Mouse (Mus musculus) embryo, embryonic 9.5 days (tissue): ENCODE measurements around the gene Yif1b.

Source experiments
- DNase-seq: peaks from one replicate; pipeline ENCODE4 v3.0.0-alpha.2; 2017; ENCODE audit errors: extremely low spot score

The Yif1b gene

DNA sequence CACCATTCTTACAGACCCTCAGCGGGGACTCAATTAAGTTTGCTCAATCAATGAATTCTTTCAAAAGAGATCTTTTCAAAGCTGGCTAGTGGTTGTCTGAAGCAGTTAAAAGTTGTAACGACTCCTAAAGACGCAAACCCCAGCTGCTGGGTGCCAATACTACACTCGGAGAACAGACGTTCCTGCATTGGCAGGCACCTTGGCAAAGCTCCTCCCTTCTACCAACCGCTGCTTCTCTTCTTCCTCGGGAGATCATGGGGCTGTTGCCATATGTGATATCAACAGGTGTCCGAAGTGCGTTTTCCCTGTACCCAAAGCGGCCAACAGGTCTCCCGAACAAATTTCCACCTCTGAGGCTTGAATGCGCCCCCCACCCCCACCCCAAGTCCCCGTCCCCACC, 42.7 kb downstream of the Yif1b start:
- no peak for DNase-seq

DNA sequence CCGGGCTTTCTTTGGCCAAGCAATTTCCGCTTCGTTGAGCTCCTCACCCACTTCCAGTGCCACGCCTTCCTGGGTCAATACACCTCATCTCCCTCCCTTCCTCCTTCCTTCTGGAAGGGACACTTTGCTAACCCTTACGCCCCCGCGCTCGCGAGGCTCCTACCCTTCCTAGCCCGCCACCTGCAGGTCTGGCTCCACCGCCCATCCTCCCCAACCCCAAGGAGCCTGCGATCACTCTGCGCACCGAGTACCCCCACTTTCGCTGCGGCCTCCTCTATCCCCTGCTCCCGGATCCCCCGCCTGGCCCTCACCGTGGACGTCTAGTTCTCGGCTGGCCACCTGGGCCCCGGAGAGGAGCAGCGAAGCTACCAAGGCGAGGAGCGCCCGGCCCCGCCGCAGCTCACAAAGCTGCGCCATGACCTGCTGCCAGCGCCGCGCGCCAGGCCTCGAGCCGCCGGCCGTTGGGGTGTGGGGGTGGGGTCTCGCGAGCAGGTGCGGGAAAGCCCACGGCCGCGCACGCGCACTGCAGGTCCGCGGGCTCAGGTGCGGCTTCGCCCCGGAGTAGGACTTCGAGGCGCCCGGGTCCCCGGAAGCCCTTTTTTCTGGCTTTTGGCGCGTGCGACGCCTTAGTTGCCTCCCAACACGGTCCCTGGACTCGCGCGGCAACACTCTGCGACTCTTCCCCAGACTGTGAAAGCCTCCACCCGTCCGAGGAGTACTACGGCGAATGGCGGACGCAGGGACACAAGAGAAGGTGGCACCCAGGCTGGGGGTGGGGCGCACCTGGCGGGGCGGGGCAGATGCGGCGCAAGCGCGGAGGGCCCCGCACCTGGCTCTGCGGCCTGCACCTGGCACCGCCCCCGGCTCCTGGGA, 43.3 kb downstream of the Yif1b start, which contains the start of gene Spint2:
Spint2 (minus strand) TSS at position 712 of the 873 bp plus-strand sequence.
- DNase-seq = peak; percentile 63

GRCm38 (mm10) chr7:29282074-29282554, 44.0 kb downstream of the Yif1b start:
- peak; percentile 41 for DNase-seq

DNA sequence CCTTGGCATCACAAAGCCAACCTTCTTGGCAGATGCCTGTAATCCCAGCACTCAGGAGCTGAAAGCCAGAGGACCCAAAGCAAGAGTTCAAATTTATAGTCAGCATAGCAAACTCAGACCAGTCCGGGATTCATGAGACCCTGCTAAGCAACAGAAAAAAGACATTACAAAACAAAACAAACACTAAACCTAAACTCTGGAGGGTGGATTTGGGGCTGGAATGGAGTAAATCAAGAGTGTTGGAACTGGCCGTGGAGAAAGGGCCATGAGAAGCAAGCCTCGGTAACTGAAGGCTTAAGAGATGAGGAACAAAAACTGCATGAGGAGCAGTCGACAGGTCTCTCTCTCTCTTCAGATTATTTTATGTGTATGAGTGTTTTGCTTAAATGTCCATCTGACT, 45.7 kb downstream of the Yif1b start:
- no peak for DNase-seq

- no peak for DNase-seq
Measured at GRCm38 (mm10) chr7:29284523-29284922, 46.4 kb downstream of the Yif1b start.

DNA sequence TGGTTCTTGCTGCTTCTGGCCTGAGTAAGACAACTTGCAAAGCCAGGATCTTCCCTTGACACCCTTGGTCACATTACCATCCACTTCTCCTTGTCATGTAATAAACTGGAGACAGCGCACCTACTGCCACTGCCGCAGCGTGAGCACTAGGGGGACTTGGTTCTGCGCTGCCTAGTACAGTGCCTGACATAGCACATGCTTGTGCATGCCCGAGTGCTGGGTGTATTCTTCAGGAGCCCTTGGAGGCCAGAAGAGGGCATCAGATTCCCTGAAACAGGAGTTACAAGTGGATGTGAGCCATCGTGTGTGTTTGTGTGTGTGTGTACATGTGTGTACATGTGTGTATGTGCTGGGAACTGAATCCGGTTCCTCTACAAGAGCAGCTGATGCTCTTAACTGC, 49.4 kb downstream of the Yif1b start:
- DNase-seq = no peak

DNA sequence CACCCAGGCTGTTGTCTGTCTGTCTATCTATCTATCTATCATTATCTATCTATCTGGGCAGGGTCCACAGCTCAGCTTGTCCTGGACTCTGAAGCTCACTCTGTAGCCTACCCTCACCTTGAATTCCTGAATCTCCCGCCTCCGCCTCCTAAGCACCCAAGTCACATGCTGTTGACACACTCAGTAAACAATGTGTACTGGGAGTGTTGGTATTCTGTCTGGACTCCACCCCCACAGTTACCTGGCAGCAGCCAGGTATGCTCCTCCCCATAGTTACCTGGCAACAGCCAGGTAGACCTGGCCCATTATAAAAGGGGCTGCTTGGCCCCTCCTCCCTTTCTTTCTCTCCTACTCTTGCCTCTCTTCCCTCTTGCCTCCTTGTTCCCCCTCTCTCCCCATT, 50.0 kb downstream of the Yif1b start:
- DNase-seq = no peak

DNA sequence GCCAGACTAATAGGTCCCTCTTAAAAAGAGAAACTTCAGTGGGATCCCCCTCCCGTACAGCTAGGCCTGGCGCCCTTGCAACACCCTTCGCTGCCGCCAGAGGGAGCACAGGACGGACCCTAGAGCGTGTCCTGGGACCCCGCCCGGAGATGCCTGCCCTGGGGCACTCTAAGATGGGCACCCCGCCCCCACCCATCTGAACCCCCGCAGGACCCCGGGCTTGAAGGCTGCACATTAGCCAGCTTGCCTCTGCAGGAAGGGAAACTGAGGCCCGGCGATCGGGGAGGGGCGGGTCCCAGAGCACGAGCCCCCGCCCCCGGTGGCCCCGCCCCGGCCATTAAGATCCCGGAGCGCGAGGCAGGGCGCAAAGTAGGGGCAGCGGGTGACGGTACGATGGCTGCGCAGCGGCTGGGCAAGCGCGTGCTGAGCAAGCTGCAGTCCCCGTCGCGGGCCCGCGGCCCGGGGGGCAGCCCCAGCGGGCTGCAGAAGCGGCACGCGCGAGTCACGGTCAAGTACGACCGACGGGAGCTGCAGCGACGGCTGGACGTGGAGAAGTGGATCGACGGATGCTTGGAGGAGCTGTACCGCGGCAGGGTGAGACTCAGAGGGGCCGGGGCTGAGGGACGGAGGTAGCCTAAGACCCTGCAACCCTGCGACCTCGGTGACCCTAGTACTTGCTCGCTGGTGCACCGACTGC, 51.0 kb downstream of the Yif1b start, which contains the start of gene Ppp1r14a:
Ppp1r14a (plus strand) TSS at position 367 of the 697 bp plus-strand sequence.
- peak; percentile 90 for DNase-seq

GRCm38 (mm10) chr7:29289856-29290255, 51.7 kb downstream of the Yif1b start:
- no peak for DNase-seq

DNA sequence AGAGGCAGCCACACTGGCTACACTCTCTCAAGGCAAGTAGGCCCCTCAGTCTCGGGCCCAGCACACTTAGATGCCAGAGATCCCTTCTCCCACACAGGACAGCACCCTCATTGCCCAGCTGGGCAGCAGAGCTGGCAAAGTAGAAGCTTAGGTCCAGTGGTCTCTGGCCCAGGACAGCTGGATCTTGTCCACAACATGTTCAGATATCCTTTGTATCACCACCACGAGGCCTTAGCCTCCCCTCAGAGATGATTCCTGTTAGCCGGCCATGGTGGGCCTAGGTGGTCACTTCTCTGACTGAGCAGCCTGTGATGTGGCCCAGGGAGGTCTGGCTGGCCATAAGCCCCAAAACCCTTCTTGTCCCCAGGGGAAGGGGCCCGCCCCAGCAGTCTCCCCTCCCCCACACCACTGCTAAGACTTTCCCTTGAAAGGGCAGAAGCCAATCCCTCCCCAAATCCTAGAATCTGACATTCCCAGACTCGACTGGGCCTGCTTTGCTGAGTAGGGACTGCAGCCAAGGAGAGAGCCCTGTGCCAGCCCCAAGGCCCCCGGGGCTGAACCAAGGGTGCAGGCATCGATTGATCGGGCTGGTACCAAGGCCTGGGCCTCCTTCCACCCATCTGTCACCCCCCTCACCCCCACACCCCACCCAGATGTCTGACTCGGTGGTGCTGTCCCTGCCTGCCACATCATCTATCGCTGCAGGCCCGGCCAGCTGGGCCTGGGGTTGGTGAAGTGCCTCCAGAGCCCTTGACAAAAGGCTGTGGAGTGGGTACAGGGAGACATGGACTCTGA, 52.8 kb downstream of the Yif1b start:
- DNase-seq = no peak

DNA sequence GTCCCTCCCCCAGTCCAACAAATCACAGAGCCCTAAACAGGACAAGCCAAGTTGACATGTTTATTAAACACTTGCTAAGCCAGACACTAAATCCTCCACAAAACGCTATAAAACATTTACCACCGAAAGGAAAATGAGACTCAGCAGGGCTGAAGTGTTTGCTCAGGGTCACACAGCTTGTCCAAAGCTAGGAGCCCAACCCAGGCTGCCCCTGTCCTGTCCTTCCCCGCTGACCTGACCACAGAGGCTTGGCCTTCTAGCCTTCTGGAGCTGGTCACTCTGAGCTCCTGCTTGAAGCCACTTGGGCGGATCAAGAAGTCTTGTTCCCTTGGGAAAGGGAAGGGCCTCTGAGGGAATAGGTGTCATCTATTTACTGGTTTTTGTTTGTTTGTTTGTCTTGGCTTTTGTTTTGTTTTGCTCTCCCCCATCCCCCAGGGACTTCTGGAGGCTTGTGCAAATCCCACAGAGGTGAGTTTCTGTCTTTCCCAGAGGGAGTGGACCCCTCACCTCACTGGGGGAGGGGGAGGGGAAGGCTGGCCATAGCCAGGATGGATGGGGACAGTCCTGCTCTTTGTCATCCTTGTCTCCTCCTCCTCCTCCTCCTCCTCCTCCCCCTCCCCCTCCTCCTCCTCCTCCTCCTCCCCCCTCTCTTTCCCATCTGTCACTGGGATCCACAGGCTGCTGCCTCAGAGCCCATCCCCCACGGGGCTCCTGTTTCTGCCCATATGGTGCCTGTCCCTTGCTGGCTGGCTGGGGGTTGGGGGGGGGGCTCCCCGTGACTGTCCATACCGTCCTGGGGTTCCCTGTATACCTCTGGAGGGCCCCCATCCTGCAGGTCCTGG, 53.7 kb downstream of the Yif1b start:
- peak; percentile 78 for DNase-seq

DNA sequence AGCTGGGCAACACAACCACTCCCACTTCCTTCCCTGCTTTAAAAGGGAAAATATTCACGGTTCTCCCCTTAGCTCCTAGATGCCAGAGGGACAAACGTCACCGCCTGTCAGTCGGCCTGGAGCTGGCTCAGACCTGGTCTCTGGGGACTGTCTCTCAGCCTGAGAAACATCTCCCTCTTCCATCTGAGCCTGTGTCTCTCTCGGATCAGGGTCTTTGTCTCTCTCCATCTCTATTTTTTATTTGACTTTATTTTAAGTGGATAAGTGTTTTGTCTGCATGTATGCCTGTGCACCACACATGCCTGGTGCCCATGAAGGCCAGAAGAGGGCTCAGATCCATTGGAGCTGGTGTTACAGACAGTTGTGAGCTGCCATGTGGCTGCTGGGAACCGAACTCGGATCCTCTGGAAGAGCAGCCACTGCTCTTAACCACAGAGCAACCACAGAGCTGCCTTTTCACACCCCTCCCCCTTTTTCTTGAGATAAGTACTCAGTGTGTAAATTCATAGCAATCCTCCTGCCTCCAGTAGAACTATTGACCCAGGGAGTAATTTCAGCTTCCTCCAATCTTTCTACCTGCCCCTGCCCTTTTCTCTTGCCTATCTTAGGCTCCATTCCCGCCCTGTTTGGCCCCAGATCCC, 54.4 kb downstream of the Yif1b start:
- no peak for DNase-seq

DNA sequence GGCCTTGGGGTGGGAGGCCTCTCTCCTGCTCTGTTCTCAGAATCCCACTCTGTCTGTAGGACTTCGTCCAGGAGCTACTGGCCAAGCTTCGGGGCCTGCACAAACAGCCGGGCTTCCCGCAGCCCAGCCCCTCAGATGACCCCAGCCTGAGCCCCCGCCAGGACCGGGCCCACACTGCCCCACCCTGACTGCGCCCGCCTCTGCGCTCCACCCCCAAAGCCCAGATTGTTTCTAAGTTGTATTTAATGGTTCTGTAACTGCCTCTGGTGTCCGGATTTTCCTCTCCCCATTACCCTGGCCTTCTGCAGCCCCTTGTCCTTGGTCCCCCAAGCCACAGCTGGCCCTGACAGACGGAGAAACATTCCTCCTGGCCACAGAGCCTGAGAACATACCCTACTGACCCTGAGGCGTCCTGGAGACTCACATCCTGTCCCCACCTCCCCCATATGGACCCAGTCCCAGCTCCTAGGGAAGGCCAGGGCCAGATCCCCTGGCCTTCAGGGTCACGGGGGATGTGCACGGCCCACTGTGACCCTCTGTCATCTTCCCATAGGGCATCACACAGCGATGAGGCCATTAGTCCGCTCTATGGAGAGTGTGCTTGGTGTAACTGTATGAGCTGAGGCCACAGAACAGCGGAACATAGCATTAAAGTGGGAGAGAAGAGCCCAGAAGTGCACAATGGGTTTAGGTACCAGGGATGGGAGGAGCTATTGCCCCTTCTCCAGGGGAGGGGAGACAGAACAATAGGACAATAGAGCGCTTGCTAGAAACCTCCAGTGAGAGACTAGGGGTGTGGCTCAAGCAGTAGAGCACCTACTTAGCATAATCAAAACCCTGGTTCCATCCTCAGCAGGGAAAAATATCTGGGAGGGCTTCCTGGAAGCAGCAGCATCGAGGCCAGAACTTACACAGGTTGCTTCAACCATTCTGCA, 55.3 kb downstream of the Yif1b start:
- peak; percentile 59 for DNase-seq

DNA sequence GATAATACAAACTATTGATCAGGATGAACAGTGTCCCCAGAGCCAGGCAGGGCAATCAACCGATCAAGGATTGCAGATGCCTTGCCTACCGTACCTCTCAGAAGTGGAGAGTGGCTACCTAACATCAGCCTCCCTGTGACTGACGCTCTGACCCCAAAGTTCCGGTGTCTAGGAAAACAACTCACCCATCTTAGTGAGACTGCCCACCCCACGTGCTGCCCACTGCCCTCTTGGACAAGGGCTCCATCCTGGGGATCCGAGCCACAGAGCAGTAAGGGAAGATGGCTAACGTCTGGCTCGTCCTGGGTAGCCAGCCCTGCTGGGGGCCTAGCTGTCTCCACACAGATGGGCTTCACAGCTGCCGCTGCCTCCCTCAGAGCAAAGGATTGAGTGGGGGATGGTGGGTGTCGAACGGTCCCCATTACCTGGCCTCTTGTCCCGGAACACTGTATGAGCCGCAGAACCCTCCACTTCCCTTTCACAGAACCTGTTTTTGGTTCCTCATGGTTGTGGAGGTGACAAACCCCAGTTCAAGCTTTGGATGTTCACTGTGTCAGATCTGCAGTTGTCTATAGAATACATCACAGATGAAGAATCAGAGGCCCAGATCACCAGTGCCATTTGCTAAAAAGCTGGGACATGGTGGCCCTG, 56.1 kb downstream of the Yif1b start:
- no peak for DNase-seq

DNA sequence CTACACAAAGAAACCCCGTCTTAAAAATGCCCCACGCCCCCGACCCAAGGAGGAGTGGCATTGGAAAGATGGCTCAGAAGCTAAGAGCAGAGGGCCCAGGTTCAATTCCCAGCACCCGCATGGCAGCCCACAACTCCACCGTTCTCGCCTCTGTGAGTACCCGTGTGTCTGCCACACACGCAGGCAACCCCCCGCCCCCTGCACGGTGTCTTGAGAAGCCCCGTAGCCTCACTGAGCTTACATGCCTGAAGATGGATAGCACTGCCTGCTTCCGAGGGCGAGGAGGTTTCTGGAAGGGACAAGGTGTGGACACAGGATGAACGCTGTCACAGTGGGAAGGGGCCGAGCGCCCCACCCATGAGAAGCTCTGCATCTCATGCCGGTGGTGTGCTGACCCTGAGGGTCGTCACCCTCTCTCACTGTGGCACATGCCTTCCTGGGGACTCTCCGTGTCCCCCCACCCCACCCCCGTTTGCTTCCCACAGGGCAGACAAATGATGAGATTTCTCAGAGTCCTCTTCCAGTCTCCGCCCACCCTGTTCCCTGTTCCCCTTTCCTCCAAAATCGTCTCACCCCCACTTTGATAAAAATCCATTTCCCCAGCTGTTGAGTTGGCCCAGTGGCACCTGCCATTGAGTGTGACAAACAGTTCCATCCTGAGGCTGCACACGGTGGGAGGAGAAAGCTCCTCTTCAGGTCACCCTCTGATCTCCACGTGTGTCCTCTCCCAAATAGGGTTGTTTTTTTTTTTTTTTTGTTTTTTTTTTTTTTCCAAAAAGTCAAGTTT, 57.9 kb downstream of the Yif1b start:
- DNase-seq = no peak

DNA sequence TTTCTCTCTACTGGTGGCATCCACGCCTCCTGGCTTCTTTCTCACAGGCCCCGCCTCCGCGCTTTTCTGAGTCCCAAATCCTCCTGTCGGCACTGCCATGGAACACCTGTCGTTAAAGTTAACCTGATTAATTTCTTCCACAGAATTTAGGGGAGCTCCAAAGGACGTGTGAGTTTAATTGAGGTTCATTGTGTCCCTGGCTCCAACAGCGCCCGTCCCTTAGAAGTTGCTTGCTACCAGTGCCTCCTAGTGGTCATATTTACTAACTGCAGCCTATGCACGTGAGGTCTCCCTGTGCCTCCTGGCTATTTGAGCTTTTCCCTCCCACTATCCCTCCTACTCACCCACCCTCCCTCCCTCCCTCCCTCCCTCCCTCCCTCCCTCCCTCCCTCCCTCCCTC, 58.9 kb downstream of the Yif1b start:
- peak; percentile 80 for DNase-seq
